Mouse (Mus musculus) ovary, adult 18-20 months (tissue): Measurements from ENCODE around the gene Glra4.
"Not testable (repeated sequence)": the region's sequence is repeated elsewhere in the genome, so short reads cannot be mapped to it uniquely, and the experiment has no call there.

ENCODE experiments used
- DNase-seq: peaks from one replicate; pipeline ENCODE4 v3.0.0; 2022; ENCODE audit warnings: low spot score, mixed read lengths

The Glra4 gene

GRCm38 (mm10) chrX:136732016-136732415, 47.9 kb downstream of the Glra4 start:
- no peak for DNase-seq

DNA sequence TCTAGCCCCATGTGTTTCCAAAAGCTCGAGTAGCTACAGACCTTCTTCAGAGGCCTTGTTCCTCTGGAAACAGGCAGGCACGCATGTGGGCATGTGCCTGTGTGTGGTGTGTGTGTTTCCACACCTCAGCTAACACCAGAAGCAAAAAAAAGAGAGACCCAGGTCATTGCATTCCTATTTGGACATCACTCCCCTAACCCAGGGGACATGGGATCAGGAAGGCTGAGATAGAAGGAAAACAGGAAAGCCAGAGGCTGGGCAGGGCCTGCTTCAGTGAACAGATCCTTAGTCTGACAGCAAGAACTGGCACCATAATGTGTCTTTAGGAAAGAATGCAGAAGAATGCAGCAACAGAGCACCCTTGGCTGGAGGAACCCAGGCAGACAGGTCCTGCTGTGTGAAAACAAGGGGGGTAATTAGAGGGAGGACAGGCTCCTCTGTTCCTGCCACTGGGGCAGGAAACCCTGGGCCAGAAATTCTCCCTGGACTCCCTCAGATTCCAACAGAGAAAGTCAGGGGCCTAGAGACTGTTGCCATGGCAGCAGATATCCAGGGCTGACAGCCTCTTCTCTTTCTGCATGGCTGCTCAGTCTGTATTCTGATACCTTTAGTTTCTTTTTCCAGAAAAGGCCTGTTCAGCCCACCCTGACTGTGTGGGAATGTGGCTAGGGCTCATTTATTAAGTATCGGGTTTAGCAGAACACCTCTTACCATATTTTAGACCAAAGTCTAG, 65.0 kb downstream of the Glra4 start:
- not testable (repeated sequence) for DNase-seq

GRCm38 (mm10) chrX:136708782-136709181, 71.2 kb downstream of the Glra4 start:
- no peak for DNase-seq

- DNase-seq: peak; percentile 17
These were observed 71.7 kb downstream of the Glra4 start for GRCm38 (mm10) chrX:136708168-136708681.
